Mouse (Mus musculus) thymus, postnatal 10 days (tissue): ENCODE measurements around the gene Zmym3.

Experiments used
- DNase-seq, 2 experiments: peaks; one replicate each; pipeline ENCODE4 v3.0.0; 2021; ENCODE audit warnings: low spot score in 2 of 2

The Zmym3 gene

DNA sequence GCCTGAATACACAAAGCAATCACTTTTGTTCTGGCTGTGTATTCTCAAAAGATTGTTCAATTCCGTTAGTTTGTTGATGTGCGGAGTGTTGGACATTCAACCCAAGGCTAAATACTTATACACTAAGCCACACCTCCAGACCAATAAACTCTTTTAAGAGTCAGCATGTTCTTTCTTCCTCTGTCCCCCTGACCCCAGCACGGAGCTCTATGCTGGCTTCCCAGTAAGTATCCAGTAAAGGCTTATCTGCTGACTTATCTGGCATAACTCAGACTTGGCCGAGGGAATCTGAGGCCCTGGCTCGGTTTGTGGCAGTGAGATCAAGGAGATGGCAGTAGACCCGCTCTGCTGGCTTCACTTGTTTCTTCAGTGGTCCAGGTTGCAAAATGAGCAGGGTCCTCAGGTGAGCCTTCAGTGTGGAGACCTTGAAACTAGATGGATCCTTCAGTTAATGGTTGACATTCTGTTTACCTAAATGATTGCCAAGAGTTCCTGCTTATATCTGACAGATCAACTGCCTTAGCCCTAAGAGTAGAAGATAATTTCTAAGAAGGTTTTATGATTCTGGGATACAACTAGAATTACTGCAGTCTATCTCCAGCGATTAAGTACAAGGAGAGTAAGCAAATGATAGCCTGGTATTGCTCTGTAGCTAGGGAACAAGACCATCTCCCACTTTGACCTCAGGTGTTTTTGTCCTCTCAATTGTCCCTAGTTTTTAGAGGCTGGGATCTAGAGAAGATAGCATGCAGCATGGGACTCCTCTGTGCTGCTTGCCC lies 44.3 kb downstream of the Zmym3 start, which contains the start of gene Gjb1:
Gene Gjb1 (plus strand): TSS at position 189 of the 779 bp plus-strand sequence.
- no peak for DNase-seq

DNA sequence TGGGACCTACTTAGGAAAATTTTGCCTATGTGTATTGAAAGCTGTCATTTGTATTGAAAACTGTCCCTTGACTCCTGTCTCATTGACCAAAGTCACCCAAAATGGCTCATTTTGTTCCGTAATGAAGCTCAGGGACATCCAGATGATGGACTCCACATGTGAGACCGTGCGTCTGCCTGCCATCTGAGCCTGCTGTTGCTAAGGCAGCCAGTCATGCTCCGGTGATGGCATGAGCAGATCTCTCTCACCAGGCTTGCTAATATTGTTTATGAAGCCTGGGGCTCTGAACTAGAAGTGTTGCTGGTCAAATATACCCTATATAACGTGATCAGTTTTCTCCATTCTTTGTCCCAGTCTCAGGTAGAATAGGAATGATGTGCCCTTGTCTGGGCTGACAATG lies 47.7 kb downstream of the Zmym3 start:
- DNase-seq = no peak

DNA sequence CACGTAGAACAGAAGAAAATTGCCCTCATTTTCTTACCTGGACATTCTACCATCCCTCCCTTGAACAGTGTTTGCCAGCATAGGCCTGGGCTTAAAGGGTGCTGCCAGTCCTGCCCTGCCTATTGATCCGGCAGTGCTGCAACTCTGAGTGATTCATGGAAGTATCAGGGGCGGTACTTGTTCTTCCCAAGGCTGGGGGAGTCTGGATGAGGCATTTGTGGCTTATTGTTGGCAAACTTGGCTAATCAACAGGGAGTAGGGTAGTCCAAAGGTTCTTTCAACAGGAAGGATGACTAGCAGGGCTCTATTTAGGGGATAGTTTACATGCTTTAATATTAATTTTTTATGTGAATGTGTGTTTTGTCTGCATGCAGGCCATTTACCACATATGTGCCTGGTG lies 50.1 kb downstream of the Zmym3 start:
- DNase-seq = no peak

DNA sequence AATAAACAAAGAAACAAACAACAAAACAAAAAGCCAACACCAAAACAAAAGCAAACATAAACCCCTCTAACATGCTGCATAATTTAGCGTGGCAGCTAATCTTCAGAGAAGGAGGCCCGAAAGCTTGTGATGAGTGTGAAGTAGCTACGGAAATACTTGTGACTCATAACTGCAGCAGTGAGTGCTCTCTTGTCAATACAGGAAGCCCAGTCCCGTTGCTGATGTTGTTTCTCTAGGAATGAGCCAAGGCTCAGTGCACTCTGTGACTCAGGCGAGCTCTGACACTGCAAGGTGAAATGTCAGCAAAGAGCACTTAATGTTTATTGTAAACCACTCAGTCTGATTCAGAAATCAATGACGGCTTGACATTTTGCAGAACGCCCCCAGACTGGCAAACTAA lies 51.6 kb downstream of the Zmym3 start:
- no peak for DNase-seq

DNA sequence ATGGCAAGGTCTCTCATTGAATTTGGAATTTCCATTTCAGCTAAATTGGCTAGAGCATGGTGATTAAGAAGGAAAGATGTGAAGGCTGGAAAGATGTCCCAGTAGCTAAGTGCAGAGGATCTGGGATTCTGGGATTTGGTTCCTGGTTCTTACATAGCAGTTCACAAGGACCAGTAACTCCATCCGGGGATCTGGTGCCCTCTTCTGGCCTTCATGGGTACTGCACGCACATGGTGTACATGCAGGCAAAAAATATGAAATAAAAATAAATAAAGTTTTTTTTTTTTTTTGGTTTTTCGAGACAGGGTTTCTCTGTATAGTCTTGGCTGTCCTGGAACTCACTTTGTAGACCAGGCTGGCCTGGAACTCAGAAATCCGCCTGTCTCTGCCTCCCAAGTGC lies 61.7 kb downstream of the Zmym3 start:
- DNase-seq = peak in 1 of 2 experiments; percentile 8
